Mouse (Mus musculus) layer of hippocampus, postnatal 25 days (tissue): ENCODE measurements at regions not wholly inside any gene's neighbourhood (a gene's known extent, or its start where the extent isn't known, plus 50 kb on each side); places are given as distances from the start of the nearest gene placed in this dataset.

Source experiments
- DNase-seq, 2 experiments: peaks; one replicate each; pipeline ENCODE4 v3.0.0; 2022; ENCODE audit warnings: mixed read lengths in 2 of 2, low spot score in 1 of 2; ENCODE audit errors: extremely low spot score in 1 of 2

GRCm38 (mm10) chr3:156406136-156406535, 155.5 kb upstream of the Negr1 start:
- no peak for DNase-seq

- DNase-seq, result no peak
Observed at GRCm38 (mm10) chr3:156407112-156407511, 154.5 kb upstream of the Negr1 start.

- DNase-seq, result no peak
Observed at GRCm38 (mm10) chr3:156410126-156410525, 151.5 kb upstream of the Negr1 start.

GRCm38 (mm10) chr3:156412757-156413156, 148.8 kb upstream of the Negr1 start:
- no peak for DNase-seq

GRCm38 (mm10) chr3:156414431-156415427, 146.9 kb upstream of the Negr1 start:
- DNase-seq, result no peak

- DNase-seq, result no peak
Observed at GRCm38 (mm10) chr3:156418124-156418523, 143.5 kb upstream of the Negr1 start.

GRCm38 (mm10) chr3:156423100-156423499, 138.5 kb upstream of the Negr1 start:
- DNase-seq, result no peak

GRCm38 (mm10) chr3:156455042-156455441, 106.6 kb upstream of the Negr1 start:
- DNase-seq, result no peak

- no peak for DNase-seq
Observed at GRCm38 (mm10) chr3:156463299-156463698, 98.3 kb upstream of the Negr1 start.

GRCm38 (mm10) chr3:156465601-156466000, 96.0 kb upstream of the Negr1 start:
- DNase-seq, result no peak

- no peak for DNase-seq
Observed at GRCm38 (mm10) chr3:156472665-156473064, 88.9 kb upstream of the Negr1 start.
